Mouse (Mus musculus) T-cell, adult 66 days (primary cell): ENCODE results near the gene Olfr1051. TPM values are rescaled to one million over a fixed set of nuclear protein-coding genes. Genes with fewer than 3 reads are reported as not detected.

Experiments used
- total RNA-seq, 2 experiments: library from RNA; stranded (reverse); gene quantifications; 3 replicates in 1 of 2; 4 replicates in 1 of 2; pipeline ENCODE4 v1.2.4; 2023

The Olfr1051 gene
- not detected for total RNA-seq

DNA sequence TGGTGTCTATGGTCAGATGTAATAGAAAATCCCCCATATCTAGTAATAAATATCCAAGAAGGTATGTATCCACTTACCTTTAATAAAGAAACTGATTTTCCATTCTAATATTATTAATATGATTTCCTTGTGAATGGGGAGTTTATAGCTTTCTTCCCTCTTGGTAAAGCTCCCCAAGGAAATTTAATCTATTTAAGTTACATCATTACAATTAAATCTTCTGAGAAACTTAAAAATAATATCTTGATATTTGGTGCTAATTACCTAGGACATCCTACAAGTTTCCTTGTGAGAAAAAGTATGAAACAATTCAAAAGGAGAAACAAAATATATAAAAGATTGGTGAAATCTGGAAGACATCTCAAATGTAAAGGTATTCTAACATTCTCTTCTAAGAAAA, at the start of gene Olfr1051:
Gene Olfr1051 (minus strand): TSS at position 101 of the 400 bp plus-strand sequence.

DNA sequence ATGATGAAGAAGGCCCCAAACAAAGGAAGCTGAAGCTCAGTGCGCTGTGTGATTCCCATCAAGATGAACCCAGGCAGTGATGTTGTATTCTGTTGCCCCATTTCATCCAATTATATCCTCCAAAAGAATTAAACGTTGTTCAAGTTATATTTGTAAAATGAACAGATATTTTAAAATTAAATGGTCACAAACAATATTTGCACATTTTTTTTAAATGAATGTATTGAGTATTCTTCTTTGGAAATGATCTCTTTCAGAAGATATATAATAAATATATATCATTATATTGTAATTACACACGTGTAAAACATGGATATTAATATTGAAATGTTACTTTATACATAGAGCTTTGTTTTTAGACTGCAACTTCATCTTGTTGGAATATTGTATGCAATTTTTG, 36.3 kb upstream of the Olfr1051 start, which contains the start of gene Olfr1053:
Gene Olfr1053 (minus strand): TSS at position 101 of the 400 bp plus-strand sequence.

DNA sequence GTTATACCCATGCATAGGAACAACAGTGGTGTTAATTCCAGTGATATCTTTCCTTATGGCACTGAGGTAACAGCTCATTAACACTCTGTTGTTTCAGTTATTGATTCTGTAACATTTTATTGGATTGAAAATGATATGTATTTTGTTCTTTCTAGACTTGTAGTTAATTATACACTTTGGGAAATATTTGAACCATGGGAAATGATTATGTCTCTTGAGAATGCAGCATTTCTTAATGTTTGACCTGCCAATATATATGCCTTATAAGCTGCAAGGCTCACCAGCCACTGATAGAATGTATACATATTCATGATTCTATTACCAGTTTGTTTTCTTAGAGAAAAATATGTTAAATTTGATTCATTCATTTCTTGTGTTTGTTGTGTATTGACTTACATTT, 13.3 kb upstream of the Olfr1051 start, which contains the start of gene Olfr1052:
Gene Olfr1052 (plus strand): TSS at position 301 of the 400 bp plus-strand sequence.

DNA sequence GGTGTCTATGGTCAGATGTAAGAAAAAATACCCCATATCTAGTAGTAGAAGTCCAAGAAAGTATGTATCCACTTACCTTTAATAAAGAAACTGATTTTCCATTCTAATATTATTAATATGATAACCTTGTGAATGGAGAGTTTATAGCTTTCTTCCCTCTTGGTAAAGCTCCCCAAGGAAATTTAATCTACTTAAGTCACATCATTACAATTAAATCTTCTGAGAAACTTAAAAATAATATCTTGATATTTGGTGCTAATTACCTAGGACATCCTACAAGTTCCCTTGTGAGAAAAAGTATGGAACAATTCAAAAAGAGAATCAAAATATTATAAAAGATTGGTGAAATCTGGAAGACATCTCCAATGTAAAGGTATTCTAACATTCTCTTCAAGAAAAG, 20.7 kb downstream of the Olfr1051 start, which contains the start of gene Olfr1049:
Gene Olfr1049 (minus strand): TSS at position 101 of the 400 bp plus-strand sequence.

DNA sequence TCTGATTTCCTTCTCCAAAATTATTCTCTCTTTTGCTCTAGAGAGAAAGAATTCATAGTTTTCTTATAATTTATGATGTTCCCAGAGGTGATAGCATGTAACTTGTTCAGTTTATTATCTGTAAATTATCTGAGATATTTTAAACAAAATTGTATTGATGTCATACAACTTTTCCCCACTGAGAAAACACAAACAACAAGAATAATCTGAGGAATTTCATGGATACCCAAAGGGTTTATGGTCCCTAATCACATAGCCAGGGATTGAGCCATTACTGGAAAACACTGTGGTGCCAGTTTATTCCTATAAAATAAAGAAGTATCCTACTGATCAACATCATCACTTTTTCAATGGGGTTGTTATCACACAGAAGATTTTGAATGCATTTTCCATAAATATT, 38.7 kb downstream of the Olfr1051 start, which contains the start of gene Olfr1048:
Gene Olfr1048 (minus strand): TSS at position 101 of the 400 bp plus-strand sequence.

DNA sequence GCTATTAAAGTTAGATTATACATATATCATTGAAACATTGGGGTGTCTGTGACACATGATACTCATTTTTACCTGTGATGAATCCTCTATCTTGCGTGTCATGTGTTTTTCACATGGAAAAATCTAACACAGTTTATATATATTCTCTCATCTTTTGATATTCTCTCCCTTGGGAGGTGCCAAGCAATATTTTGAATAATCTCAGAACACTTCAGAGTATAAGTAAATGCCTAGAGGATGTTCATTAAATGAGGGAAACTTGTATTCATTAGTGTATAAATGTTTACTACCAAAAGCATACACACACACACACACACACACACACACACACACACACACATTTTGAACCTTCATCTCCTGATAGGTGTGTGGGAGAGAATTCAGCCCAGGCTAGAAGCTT, 47.6 kb downstream of the Olfr1051 start, which contains the start of gene Olfr1047:
Gene Olfr1047 (minus strand): TSS at position 101 of the 400 bp plus-strand sequence.

Other genes starting within 250 kb of the Olfr1051 start
- gene Olfr1034, start 233.2 kb downstream of the Olfr1051 start, total RNA-seq: not detected
- gene Olfr1036, start 205.1 kb downstream of the Olfr1051 start, total RNA-seq: not detected
- gene Olfr1037, start 191.7 kb downstream of the Olfr1051 start, total RNA-seq: not detected
- gene Olfr1039, start 143.2 kb downstream of the Olfr1051 start, total RNA-seq: not detected
- not detected for gene Olfr1040, start 132.4 kb downstream of the Olfr1051 start, total RNA-seq
- not detected for gene Olfr1042, start 117.2 kb downstream of the Olfr1051 start, total RNA-seq
- gene Olfr1043, start 111.6 kb downstream of the Olfr1051 start, total RNA-seq: not detected
- gene Olfr1044, start 101.3 kb downstream of the Olfr1051 start, total RNA-seq: not detected
- gene Olfr52, start 93.4 kb downstream of the Olfr1051 start, total RNA-seq: not detected
- gene Olfr1045, start 76.1 kb downstream of the Olfr1051 start, total RNA-seq: not detected
- not detected for gene Olfr1046, start 59.8 kb downstream of the Olfr1051 start, total RNA-seq
- not detected for gene Olfr1047, start 47.7 kb downstream of the Olfr1051 start, total RNA-seq
- not detected for gene Olfr1048, start 38.8 kb downstream of the Olfr1051 start, total RNA-seq
- not detected for gene Olfr1049, start 20.8 kb downstream of the Olfr1051 start, total RNA-seq
- gene Olfr1052, start 13.4 kb upstream of the Olfr1051 start, total RNA-seq: not detected
- gene Olfr1053, start 36.2 kb upstream of the Olfr1051 start, total RNA-seq: not detected
- not detected for gene Olfr1054, start 56.3 kb upstream of the Olfr1051 start, total RNA-seq
- not detected for gene Olfr1055, start 71.2 kb upstream of the Olfr1051 start, total RNA-seq
- not detected for gene Olfr1056, start 83.4 kb upstream of the Olfr1051 start, total RNA-seq
- gene Olfr1057, start 99.3 kb upstream of the Olfr1051 start, total RNA-seq: not detected
- not detected for gene Olfr1058, start 109.5 kb upstream of the Olfr1051 start, total RNA-seq
- gene Olfr1061, start 135.0 kb upstream of the Olfr1051 start, total RNA-seq: not detected
- not detected for gene Olfr1062, start 147.7 kb upstream of the Olfr1051 start, total RNA-seq
- not detected for gene Olfr1065, start 171.5 kb upstream of the Olfr1051 start, total RNA-seq
- not detected for gene Olfr1066, start 177.2 kb upstream of the Olfr1051 start, total RNA-seq
- not detected for gene Olfr228, start 208.3 kb upstream of the Olfr1051 start, total RNA-seq
- not detected for gene Olfr1076, start 229.4 kb upstream of the Olfr1051 start, total RNA-seq